Mouse (Mus musculus) forebrain, embryonic 16.5 days (tissue): ENCODE results near the gene Mrpl54. TPM values are rescaled to one million over a fixed set of nuclear protein-coding genes. Genes with fewer than 3 reads are reported as not detected.

Source experiments
- ATAC-seq: fragments of 200-750 bp; cut with Nextera tagmentation; 2 replicates; pipeline ENCODE4 v1.8.0; 2017; ENCODE audit warnings: mild to moderate bottlenecking, moderate library complexity
- H3K27ac ChIP-seq: fragments of 300-500 bp; sonication (generic); 2 replicates; pipeline ENCODE4 v1.5.1; 2014; ENCODE audit warnings: low read length, control low read depth
- H3K27me3 ChIP-seq: fragments of 300-500 bp; sonication (generic); replicated peaks from 2 replicates; pipeline ENCODE4 v1.6.1; 2014; ENCODE audit warnings: low read length; ENCODE audit not compliant: control insufficient read depth, insufficient read depth
- H3K36me3 ChIP-seq: fragments of 300-500 bp; sonication (generic); 2 replicates; pipeline ENCODE4 v1.6.1; 2014; ENCODE audit not compliant: control insufficient read depth, insufficient read depth
- H3K4me1 ChIP-seq: fragments of 300-500 bp; sonication (generic); replicated peaks from 2 replicates; pipeline ENCODE4 v1.6.1; 2014; ENCODE audit warnings: low read length; ENCODE audit not compliant: control insufficient read depth, insufficient read depth
- H3K4me2 ChIP-seq: fragments of 300-500 bp; sonication (generic); 2 replicates; pipeline ENCODE4 v1.6.1; 2014; ENCODE audit warnings: mild to moderate bottlenecking, low read length, control low read depth
- H3K4me3 ChIP-seq: fragments of 300-500 bp; sonication (generic); replicated peaks from 2 replicates; pipeline ENCODE4 v1.5.1; 2014; ENCODE audit warnings: mild to moderate bottlenecking, low read length, control low read depth
- H3K9ac ChIP-seq: fragments of 300-500 bp; sonication (generic); replicated peaks from 2 replicates; pipeline ENCODE4 v1.6.1; 2014; ENCODE audit warnings: low read depth, low read length, control low read depth
- H3K9me3 ChIP-seq: fragments of 300-500 bp; sonication (generic); 2 replicates; pipeline ENCODE4 v1.6.1; 2016; ENCODE audit warnings: low read length; ENCODE audit not compliant: control insufficient read depth
- WGBS: fragments of 180-500 bp; shearing (Covaris S2); extraction: QIAGEN DNeasy Blood & Tissue Kit; methylation state at CpG from one replicate; pipeline ENCODE4 v1.1.7; 2014; 5-methylcytosine and 5-hydroxymethylcytosine counted together
- polyA plus RNA-seq: library from polyadenylated mRNA; unstranded; fragments of >200 nt; fragmentation: Nextera tagmentation; extraction: Ambion mirVana; gene quantifications from 2 replicates; pipeline ENCODE4 v1.2.1, GENCODE M21; 2015

Mrpl54 gene
- polyA plus RNA-seq, 1 experiment from 2014 or later: 90.1 TPM

DNA sequence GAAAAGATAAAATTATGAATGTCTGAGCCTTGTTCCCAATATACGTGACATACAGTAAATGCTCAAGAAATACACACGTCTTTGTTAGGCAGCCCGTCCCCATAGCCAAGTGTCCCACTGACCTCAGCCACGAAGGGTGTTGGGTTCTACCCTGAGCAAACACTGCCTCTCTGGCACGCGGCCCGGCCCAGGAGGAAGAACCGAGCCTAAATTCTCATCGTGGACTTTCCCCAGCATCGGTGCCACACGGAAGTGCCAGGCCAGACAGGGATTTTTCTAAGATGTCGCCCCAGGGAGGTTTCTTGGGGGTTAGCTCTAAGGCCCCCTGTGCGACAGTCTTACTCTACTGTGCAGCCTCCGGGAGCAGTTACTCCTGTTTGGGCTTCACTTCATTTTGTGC, 23.1 kb upstream of the Mrpl54 start:
- 61% methylated on average over 14 of the region's 14 CpGs for WGBS

DNA sequence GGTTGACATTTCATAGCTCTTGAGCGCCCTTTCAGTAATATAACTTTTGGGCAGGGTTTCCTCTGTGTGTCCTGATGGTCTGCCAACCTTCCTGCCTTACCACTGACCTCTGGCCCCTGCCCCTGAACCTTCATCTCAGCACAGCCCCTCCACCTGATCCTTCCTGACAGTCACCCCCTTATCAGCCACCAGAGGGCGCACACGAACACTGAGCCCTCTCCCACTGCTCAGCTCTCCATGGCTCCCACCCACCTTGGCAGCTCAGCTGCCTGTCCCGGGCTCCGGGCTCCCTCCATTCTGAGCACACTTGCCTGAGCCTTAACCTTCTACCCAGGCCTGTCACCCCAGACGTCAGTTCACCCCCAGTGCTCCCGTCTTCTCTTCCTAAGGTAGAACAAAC, 22.5 kb upstream of the Mrpl54 start:
- H3K4me2 ChIP-seq: no peak overlapping the region
- no peak overlapping the region for H3K4me3 ChIP-seq
- WGBS: 3% methylated on average over 7 of the region's 7 CpGs
- H3K4me1 ChIP-seq: peaks cover 34% of the 10 kb centered on the region
- no peaks in the 10 kb centered on the region for H3K9me3 ChIP-seq
- H3K36me3 ChIP-seq: no peaks in the 10 kb centered on the region
- H3K27ac ChIP-seq: no peak overlapping the region
- no peak for ATAC-seq
- H3K27me3 ChIP-seq: peaks cover 6% of the 10 kb centered on the region
- no peak overlapping the region for H3K9ac ChIP-seq

More for the DNA sequence above, 23.1 kb upstream of the Mrpl54 start:
- no peaks in the 10 kb centered on the region for H3K9me3 ChIP-seq
- no peak overlapping the region for H3K9ac ChIP-seq
- ATAC-seq: no peak
- H3K27ac ChIP-seq: no peak overlapping the region
- no peak overlapping the region for H3K4me2 ChIP-seq
- no peaks in the 10 kb centered on the region for H3K36me3 ChIP-seq
- H3K27me3 ChIP-seq: peaks cover under 1% of the 10 kb centered on the region
- H3K4me3 ChIP-seq: no peak overlapping the region
- H3K4me1 ChIP-seq: peaks cover 38% of the 10 kb centered on the region

DNA sequence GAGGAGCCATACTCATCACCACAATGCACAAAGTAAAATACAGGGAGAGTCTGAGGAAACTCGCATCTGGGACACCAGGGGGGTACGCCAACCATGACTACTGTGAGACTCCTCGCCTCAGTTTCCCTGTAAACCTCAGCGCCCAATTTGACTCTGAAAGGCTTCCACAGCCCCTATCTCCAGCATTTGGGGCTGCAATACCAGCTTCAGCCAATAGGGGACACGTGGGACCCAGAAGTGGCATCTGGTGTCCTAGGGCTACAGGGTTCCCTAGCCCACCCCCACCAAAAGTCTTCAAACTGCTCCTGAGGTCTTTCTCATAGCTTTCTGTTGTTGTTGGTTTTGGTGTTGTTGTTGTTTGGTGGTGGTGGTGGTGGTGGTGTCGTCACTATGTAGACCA, 21.9 kb upstream of the Mrpl54 start:
- no peak for ATAC-seq
- H3K9me3 ChIP-seq: no peaks in the 10 kb centered on the region
- no peak overlapping the region for H3K27ac ChIP-seq
- no peak overlapping the region for H3K9ac ChIP-seq
- H3K4me3 ChIP-seq: no peak overlapping the region
- no peak overlapping the region for H3K4me2 ChIP-seq
- 39% methylated on average over 6 of the region's 6 CpGs for WGBS
- no peaks in the 10 kb centered on the region for H3K36me3 ChIP-seq
- peaks cover 6% of the 10 kb centered on the region for H3K27me3 ChIP-seq
- H3K4me1 ChIP-seq: peaks cover 27% of the 10 kb centered on the region

DNA sequence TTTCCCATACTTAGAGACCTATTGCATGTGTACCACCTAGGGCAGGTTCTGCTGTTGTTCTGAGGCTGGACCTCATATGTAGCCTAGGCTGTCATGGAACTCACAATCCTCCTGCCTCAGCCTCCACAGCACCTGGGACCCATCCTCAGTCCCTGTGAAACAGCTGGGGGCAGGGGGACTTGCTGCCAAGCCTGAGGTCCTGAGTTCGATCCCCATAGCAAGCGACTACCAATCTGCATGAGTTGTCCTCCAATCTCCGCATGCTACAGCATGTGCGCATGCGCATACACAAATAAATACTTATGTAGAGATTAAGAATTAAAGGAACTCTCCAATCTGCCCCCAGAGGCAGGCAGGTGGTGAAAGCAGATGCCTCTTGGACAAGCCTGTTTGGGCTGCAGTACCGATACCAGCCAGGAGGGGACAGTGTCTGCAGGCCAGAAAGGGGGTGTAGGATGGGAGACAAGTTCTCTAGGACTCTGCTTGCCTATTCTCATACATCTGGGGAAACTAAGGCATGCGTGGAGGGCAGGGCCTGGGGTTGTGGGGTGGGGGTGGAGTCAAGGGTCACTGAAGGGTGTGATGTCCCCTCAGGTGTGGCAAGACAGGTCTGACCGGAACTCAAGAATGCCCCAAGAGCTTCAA, 20.9 kb upstream of the Mrpl54 start:
- Histone ChIP-seq H3K36me3 (no peaks in the 10 kb centered on the region), H3K27ac (no peak overlapping the region), H3K4me1 (peaks cover 27% of the 10 kb centered on the region), H3K27me3 (peaks cover 6% of the 10 kb centered on the region), H3K4me3 (no peak overlapping the region), H3K9ac (no peak overlapping the region), H3K9me3 (no peaks in the 10 kb centered on the region), H3K4me2 (no peak overlapping the region)
- WGBS: 58% methylated on average over 8 of the region's 8 CpGs
- ATAC-seq: no peak

DNA sequence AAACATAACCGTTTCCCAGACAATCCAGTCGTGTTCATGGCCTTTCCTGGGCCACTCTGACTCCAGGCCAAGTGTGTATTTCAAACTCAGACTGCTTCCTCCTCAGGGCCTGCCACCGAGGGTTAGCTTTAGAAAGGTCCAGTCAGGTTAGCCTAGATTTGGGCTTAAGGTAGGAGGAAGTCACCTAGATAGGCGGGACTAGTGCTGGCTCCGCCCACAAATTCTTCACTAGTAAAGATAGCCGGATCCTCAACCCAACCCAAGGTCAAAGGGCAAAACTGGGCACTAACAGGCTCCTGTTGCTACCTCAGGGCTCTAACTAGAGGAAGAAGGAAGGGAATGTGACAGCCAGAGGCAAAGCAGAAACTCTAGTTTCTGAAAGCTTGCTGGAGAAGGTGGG, 19.9 kb upstream of the Mrpl54 start:
- no peak overlapping the region for H3K27ac ChIP-seq
- WGBS: 49% methylated on average over 6 of the region's 6 CpGs
- ATAC-seq: no peak
- no peak overlapping the region for H3K4me3 ChIP-seq
- H3K27me3 ChIP-seq: peaks cover 6% of the 10 kb centered on the region
- H3K36me3 ChIP-seq: no peaks in the 10 kb centered on the region
- H3K9me3 ChIP-seq: no peaks in the 10 kb centered on the region
- peaks cover 27% of the 10 kb centered on the region for H3K4me1 ChIP-seq
- H3K9ac ChIP-seq: no peak overlapping the region
- H3K4me2 ChIP-seq: no peak overlapping the region

DNA sequence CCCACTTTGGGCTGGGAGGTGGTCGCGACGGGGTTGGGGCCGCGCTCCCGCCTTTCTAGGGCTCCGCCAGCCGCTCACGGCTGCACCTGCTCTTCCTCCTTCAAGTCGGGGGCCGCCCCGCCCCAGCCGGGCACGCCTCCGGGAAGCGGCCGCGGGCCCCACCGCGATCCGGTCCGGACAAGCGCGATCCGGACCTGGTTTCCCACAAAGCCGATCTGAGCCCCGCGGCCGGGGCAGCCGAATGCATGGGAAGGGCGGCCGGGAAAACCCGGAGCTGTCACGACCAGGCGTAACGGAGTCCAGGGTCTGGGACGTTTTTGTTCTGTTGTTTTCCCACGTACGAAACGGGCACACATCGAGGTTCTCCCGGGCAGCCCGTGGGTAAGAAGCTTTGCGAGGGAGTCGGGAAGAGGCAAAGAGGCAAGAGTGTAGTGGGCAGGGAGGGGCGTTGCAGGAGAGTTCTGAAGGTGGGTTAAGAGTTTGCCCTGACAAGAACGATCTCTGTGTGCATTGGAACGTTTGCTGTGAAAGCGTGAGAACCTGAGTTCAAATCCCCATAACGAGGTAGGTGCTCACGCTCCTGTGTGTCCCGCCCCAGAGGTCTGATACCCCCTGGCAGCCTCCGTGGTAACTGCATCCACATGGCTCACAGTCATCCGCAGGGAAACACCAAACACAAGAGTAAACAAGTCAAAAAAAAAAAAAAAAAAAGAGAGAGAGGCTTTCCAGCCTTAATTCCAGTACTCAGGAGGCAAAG, 19.1 kb upstream of the Mrpl54 start:
- Histone ChIP-seq H3K4me1 (peaks cover 23% of the 10 kb centered on the region), H3K4me3 (peak overlapping the region; percentile 54), H3K9me3 (no peaks in the 10 kb centered on the region), H3K36me3 (no peaks in the 10 kb centered on the region), H3K27me3 (peaks cover 6% of the 10 kb centered on the region), H3K4me2 (peak overlapping the region; percentile 85), H3K27ac (no peak overlapping the region), H3K9ac (peak overlapping the region; percentile 73)
- WGBS: 2% methylated on average over 54 of the region's 54 CpGs
- ATAC-seq: peak; percentile 86

DNA sequence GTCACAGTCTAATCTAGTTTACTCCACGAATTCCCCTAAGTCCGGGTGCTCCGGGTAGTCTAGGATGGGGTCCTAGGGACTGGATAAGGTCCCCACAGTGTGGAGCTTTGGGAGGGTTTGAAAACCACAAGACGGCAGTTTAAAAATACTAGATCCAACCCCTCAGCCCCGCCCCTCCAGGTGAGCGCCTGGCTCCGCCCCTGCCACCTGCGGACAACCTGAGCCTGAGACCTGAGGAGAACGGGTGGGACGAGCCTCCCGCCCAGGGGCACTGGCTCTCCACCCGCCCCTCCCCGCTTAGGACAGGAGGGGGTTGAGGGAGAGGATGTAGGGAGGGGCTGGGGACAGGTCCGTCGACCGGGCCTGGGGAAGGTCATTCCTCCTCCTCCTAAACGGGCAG, 18.0 kb upstream of the Mrpl54 start:
- H3K9ac ChIP-seq: no peak overlapping the region; the same call in 1 of the 2 replicates
- H3K4me2 ChIP-seq: peak overlapping the region; percentile 85; the same call in 1 of the 2 replicates
- H3K27me3 ChIP-seq: peaks cover 6% of the 10 kb centered on the region
- 15% methylated on average over 17 of the region's 17 CpGs for WGBS
- no peaks in the 10 kb centered on the region for H3K36me3 ChIP-seq
- peaks cover 17% of the 10 kb centered on the region for H3K4me1 ChIP-seq
- H3K27ac ChIP-seq: no peak overlapping the region
- no peak overlapping the region for H3K4me3 ChIP-seq
- H3K9me3 ChIP-seq: no peaks in the 10 kb centered on the region
- no peak for ATAC-seq

DNA sequence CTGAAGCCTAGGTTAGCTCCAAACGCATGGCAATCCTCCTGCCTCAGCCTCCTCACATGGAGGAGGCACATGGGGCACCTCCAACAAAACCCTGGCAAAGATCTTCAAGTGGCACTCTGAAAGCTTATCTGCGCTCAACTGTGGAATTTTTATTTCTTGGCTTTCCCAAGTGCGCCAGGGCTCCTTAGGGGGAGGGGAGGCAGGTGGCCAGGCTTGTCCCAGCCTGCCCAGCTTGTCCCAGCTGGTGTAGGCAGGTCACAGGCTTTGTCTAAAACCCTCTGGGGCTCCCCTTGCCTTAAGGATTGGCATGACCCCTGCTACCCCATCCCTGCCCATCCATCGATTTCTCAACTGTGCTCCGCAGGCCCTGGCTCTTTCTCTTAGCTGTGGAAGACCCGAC, 17.5 kb upstream of the Mrpl54 start:
- peaks cover 15% of the 10 kb centered on the region; the same call in 1 of the 2 replicates for H3K4me1 ChIP-seq
- no peaks in the 10 kb centered on the region for H3K9me3 ChIP-seq
- no peaks in the 10 kb centered on the region for H3K36me3 ChIP-seq
- ATAC-seq: no peak
- H3K9ac ChIP-seq: no peak overlapping the region
- WGBS: 59% methylated on average over 6 of the region's 6 CpGs
- peaks cover 6% of the 10 kb centered on the region for H3K27me3 ChIP-seq
- no peak overlapping the region for H3K27ac ChIP-seq
- H3K4me2 ChIP-seq: no peak overlapping the region
- no peak overlapping the region for H3K4me3 ChIP-seq

DNA sequence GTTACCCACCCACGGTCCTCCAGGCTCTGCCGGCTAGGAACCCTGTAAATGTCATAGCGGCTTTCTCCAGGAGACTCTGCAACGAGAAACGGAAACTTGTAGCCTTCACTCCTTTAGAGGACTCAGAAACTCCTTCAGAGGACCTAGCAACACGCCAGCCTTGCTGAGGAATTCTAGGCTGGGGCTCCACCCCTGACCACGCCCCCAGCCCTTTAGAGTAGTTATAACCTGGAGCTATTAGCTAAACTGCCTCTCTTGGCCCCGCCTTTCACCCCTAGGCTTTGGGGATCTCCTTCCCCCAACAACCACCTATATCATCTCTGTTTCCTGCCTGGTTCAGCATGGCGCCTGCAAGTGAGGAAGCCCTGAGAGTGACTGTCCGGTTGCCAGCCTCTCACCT, 12.8 kb upstream of the Mrpl54 start:
- Histone ChIP-seq H3K4me1 (no peaks in the 10 kb centered on the region), H3K4me2 (no peak overlapping the region), H3K4me3 (no peak overlapping the region), H3K9me3 (no peaks in the 10 kb centered on the region), H3K9ac (no peak overlapping the region), H3K36me3 (no peaks in the 10 kb centered on the region), H3K27ac (no peak overlapping the region), H3K27me3 (peaks cover 2% of the 10 kb centered on the region)
- ATAC-seq: no peak
- 53% methylated on average over 10 of the region's 10 CpGs for WGBS
